In the genomic region with DNA sequence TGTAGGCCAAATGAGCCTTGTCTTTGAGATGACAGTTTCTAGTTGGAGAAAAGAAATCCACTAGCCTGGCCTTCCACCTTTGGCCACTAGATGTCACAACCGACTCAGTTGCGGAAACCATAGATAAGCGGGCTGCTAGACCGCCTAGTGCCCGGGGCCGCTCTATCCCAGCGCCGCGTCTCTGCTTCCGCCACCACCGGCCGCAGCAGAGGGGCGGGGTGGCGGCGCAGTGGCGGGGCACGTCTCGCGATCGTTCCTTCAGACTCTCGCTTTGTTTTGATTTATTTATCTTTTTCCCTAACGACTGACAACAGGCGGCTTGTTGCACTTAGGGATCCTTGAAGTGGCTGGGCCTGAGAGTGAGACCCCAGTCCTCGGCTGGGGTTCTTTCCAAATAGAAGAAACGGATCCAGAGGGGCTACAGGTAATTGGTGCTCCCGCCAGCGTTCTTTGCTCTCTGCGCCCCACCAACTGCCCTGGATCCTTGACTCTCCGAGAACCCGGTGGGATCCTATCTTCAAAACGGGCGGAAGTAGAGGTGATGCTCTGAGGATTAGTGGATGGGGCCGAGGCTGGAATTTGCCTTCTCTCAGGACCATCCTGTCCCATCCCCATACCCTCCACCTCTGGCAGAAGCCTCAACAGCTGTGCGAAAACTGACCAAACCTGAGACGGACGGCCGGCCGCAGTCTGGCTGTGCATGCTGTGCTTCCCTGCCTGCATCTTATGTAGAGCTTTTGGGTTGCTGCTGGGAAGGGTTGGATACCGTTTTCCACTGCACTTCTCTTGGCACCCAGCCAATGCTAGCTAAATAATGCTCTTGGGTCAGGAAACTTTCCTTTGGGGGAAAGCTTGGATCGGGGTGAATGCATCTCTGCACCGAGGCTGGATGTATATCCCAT, we compare ENCODE assay signal across 8 mouse cellular contexts. TPM values are rescaled to one million over a fixed set of nuclear protein-coding genes. Genes with fewer than 3 reads are reported as not detected.
DNase-seq lines count a peak whose midpoint lies in the region; ATAC-seq and TF ChIP-seq lines count a peak whose summit lies in the region.

No protein-coding gene starts in this region.

- ATAC-seq in cerebellum, adult (ENCODE audit: insufficient number of reproducible peaks, low FRiP score, low TSS enrichment): peak; percentile 96
- ATAC-seq in forebrain, embryonic 13.5 days: peak; percentile 99
- ATAC-seq in liver, postnatal 0 days: peak; percentile 100
- ATAC-seq in neural tube, embryonic 14.5 days (ENCODE audit: low read depth): peak; percentile 99

- H3K27ac ChIP-seq in ES-Bruce4 (ENCODE audit: insufficient read depth, low read length): peak overlapping the region; percentile 100
- H3K27ac ChIP-seq in forebrain, embryonic 13.5 days: peak overlapping the region; percentile 82
- peak overlapping the region; percentile 84 for H3K27ac ChIP-seq in liver, postnatal 0 days (ENCODE audit: low read depth)
- peak overlapping the region; percentile 74 for H3K27ac ChIP-seq in neural tube, embryonic 14.5 days (ENCODE audit: low read depth, low read length)

- peaks cover 27% of the 10 kb centered on the region for H3K36me3 ChIP-seq in ES-Bruce4 (ENCODE audit: control insufficient read depth, insufficient read depth, low read length, poor library complexity, severe bottlenecking)
- peaks cover 19% of the 10 kb centered on the region for H3K36me3 ChIP-seq in forebrain, embryonic 13.5 days (ENCODE audit: poor library complexity, severe bottlenecking)
- H3K36me3 ChIP-seq in liver, postnatal 0 days (replicated peaks; ENCODE audit: insufficient read depth, low read length): no peaks in the 10 kb centered on the region
- peaks cover 5% of the 10 kb centered on the region; the same call in 1 of the 2 replicates for H3K36me3 ChIP-seq in neural tube, embryonic 14.5 days (ENCODE audit: control insufficient read depth, insufficient read depth, low read length)

- no peaks in the 10 kb centered on the region for H3K9me3 ChIP-seq in ES-Bruce4 (replicated peaks; ENCODE audit: control insufficient read depth, insufficient read depth, low read length, poor library complexity, severe bottlenecking)
- 0 out of 2 replicates have a peak, but pooled peaks cover 3% of the 10 kb centered on the region for H3K9me3 ChIP-seq in forebrain, embryonic 13.5 days (replicated peaks)
- no peaks in the 10 kb centered on the region for H3K9me3 ChIP-seq in liver, postnatal 0 days (ENCODE audit: low read length)
- no peaks in the 10 kb centered on the region for H3K9me3 ChIP-seq in neural tube, embryonic 14.5 days (ENCODE audit: control insufficient read depth, low read length)

- intact Hi-C loops in heart, postnatal 10 days (cut with DNase I): loop anchor here (5.0 kb wide), 2 partner anchors 109 to 194 kb away; partner anchors contain the start of genes Kmt2a and Ube4a

- H3K4me2 ChIP-seq in forebrain, embryonic 13.5 days: peak overlapping the region; percentile 87
- H3K4me2 ChIP-seq in liver, postnatal 0 days (ENCODE audit: low read depth, low read length): peak overlapping the region; percentile 95
- H3K4me2 ChIP-seq in neural tube, embryonic 14.5 days (ENCODE audit: low read depth, low read length): peak overlapping the region; percentile 68

- no peaks in the 10 kb centered on the region for H3K4me1 ChIP-seq in ES-Bruce4 (ENCODE audit: control insufficient read depth, insufficient read depth, low read length)
- peaks cover 8% of the 10 kb centered on the region for H3K4me1 ChIP-seq in forebrain, embryonic 13.5 days
- H3K4me1 ChIP-seq in liver, postnatal 0 days (ENCODE audit: insufficient read depth): peaks cover 9% of the 10 kb centered on the region
- H3K4me1 ChIP-seq in neural tube, embryonic 14.5 days (ENCODE audit: control insufficient read depth, insufficient read depth, low read length): peaks cover 9% of the 10 kb centered on the region

- peak; percentile 58 for TF ChIP-seq CTCF in ES-Bruce4 (IDR thresholded peaks at IDR 0.05; ENCODE audit: low read depth, low read length)
- TF ChIP-seq CTCF in liver, postnatal 0 days (IDR thresholded peaks at IDR 0.05; ENCODE audit: low read depth): peak; percentile 96

- H3K27me3 ChIP-seq in ES-Bruce4 (ENCODE audit: control insufficient read depth, insufficient read depth, low read length, poor library complexity, severe bottlenecking): no peaks in the 10 kb centered on the region
- no peaks in the 10 kb centered on the region for H3K27me3 ChIP-seq in forebrain, embryonic 13.5 days
- H3K27me3 ChIP-seq in liver, postnatal 0 days (ENCODE audit: insufficient read depth, low read length): no peaks in the 10 kb centered on the region
- H3K27me3 ChIP-seq in neural tube, embryonic 14.5 days (ENCODE audit: control insufficient read depth, insufficient read depth, low read length): no peaks in the 10 kb centered on the region

- peak; percentile 95 to 96 for DNase-seq in heart, postnatal 10 days
- DNase-seq in large intestine, adult 2 months (ENCODE audit: low read depth, low spot score): peak; percentile 87
- peak; percentile 95 for DNase-seq in liver, postnatal 0 days
- peak; percentile 93 for DNase-seq in testis, postnatal 10 days (ENCODE audit: low spot score)

- H3K4me3 ChIP-seq in ES-Bruce4 (ENCODE audit: low read depth, low read length): peak overlapping the region; percentile 94
- peak overlapping the region; percentile 81 for H3K4me3 ChIP-seq in forebrain, embryonic 13.5 days
- H3K4me3 ChIP-seq in liver, postnatal 0 days (ENCODE audit: low read depth, low read length): peak overlapping the region; percentile 80
- peak overlapping the region; percentile 56 for H3K4me3 ChIP-seq in neural tube, embryonic 14.5 days (ENCODE audit: low read depth, low read length)

- H3K9ac ChIP-seq in ES-Bruce4 (ENCODE audit: low read depth, poor library complexity, severe bottlenecking): peak overlapping the region; percentile 80
- H3K9ac ChIP-seq in forebrain, embryonic 13.5 days: peak overlapping the region; percentile 93
- H3K9ac ChIP-seq in liver, postnatal 0 days (replicated peaks): peak overlapping the region; percentile 79
- H3K9ac ChIP-seq in neural tube, embryonic 14.5 days (replicated peaks; ENCODE audit: low read depth, low read length): peak overlapping the region; percentile 71

- WGBS in forebrain, embryonic 13.5 days: under 1% methylated on average over 41 of the region's 41 CpGs
- under 1% methylated on average over 41 of the region's 41 CpGs for WGBS in large intestine, adult 2 months
- WGBS in liver, postnatal 0 days (ENCODE audit: insufficient replicate concordance): under 1% methylated on average over 41 of the region's 41 CpGs
- under 1% methylated on average over 41 of the region's 41 CpGs for WGBS in neural tube, embryonic 14.5 days

- peak; percentile 86 for TF ChIP-seq EP300 in ES-Bruce4 (IDR thresholded peaks at IDR 0.05; ENCODE audit: insufficient read depth, low read depth, low read length)
- peak; percentile 87 for TF ChIP-seq EP300 in liver, postnatal 0 days (IDR thresholded peaks at IDR 0.05; ENCODE audit: low read depth)

- peak; percentile 65 for TF ChIP-seq POLR2A in ES-Bruce4 (IDR thresholded peaks at IDR 0.05; ENCODE audit: insufficient read depth, low read length)

RNA-seq across cellular contexts. Expression of gene Ift46, which starts 5.3 kb away (rescaled TPM):
- 329 and 336 TPM in 2 replicates for polyA plus RNA-seq in ES-Bruce4 (2011; ENCODE audit: insufficient read depth, insufficient read length, low read depth, missing spikeins)
- 154 and 164 TPM in 2 replicates for polyA plus RNA-seq in forebrain, embryonic 13.5 days (2015; fragmentation: Nextera tagmentation; extraction: Ambion mirVana)
- total RNA-seq in heart, postnatal 10 days (2021): 10 to 100 TPM; 42.6 to 50.5 TPM
- 34.8 and 43.1 TPM in 2 replicates for polyA plus RNA-seq in large intestine, adult 2 months (2012; rRNA removed)
- polyA plus RNA-seq in liver, postnatal 0 days (2015; fragmentation: Nextera tagmentation; extraction: Ambion mirVana): 23.6 and 24.5 TPM in 2 replicates
- 160 and 170 TPM in 2 replicates for polyA plus RNA-seq in neural tube, embryonic 14.5 days (2014; fragmentation: Nextera tagmentation; extraction: Ambion mirVana)

RNA-seq across cellular contexts. Expression of gene Arcn1, which starts 5.4 kb away (rescaled TPM):
- 259 and 291 TPM in 2 replicates for polyA plus RNA-seq in ES-Bruce4 (2011; ENCODE audit: insufficient read depth, insufficient read length, low read depth, missing spikeins)
- polyA plus RNA-seq in forebrain, embryonic 13.5 days (2015; fragmentation: Nextera tagmentation; extraction: Ambion mirVana): 132 and 137 TPM in 2 replicates
- total RNA-seq in heart, postnatal 10 days (2021): 100 to 1,000 TPM; 103 to 114 TPM
- polyA plus RNA-seq in large intestine, adult 2 months (2012; rRNA removed): 57.8 and 73.6 TPM in 2 replicates
- 53.5 and 58.4 TPM in 2 replicates for polyA plus RNA-seq in liver, postnatal 0 days (2015; fragmentation: Nextera tagmentation; extraction: Ambion mirVana)
- polyA plus RNA-seq in neural tube, embryonic 14.5 days (2014; fragmentation: Nextera tagmentation; extraction: Ambion mirVana): 153 and 177 TPM in 2 replicates

RNA-seq across cellular contexts. Expression of gene Tmem25, which starts 26.1 kb away (rescaled TPM):
- 1.5 and 2.0 TPM in 2 replicates for polyA plus RNA-seq in ES-Bruce4 (2011; ENCODE audit: insufficient read depth, insufficient read length, low read depth, missing spikeins)
- 3.9 and 4.8 TPM in 2 replicates for polyA plus RNA-seq in forebrain, embryonic 13.5 days (2015; fragmentation: Nextera tagmentation; extraction: Ambion mirVana)
- 1 to 10 TPM; 6.7 to 7.4 TPM for total RNA-seq in heart, postnatal 10 days (2021)
- polyA plus RNA-seq in large intestine, adult 2 months (2012; rRNA removed): 8.2 TPM in 2 replicates
- polyA plus RNA-seq in liver, postnatal 0 days (2015; fragmentation: Nextera tagmentation; extraction: Ambion mirVana): 5.6 and 6.0 TPM in 2 replicates
- 19.1 and 21.1 TPM in 2 replicates for polyA plus RNA-seq in neural tube, embryonic 14.5 days (2014; fragmentation: Nextera tagmentation; extraction: Ambion mirVana)

RNA-seq across cellular contexts. Expression of gene Ttc36, which starts 29.9 kb away (rescaled TPM):
- not detected in 2 replicates for polyA plus RNA-seq in ES-Bruce4 (2011; ENCODE audit: insufficient read depth, insufficient read length, low read depth, missing spikeins)
- polyA plus RNA-seq in forebrain, embryonic 13.5 days (2015; fragmentation: Nextera tagmentation; extraction: Ambion mirVana): 0.60 TPM in 1 of 2 replicates, not detected in the other
- 1 to 10 TPM; 1.1 to 1.5 TPM for total RNA-seq in heart, postnatal 10 days (2021)
- 6.9 and 11.8 TPM in 2 replicates for polyA plus RNA-seq in large intestine, adult 2 months (2012; rRNA removed)
- polyA plus RNA-seq in liver, postnatal 0 days (2015; fragmentation: Nextera tagmentation; extraction: Ambion mirVana): 588 and 688 TPM in 2 replicates
- polyA plus RNA-seq in neural tube, embryonic 14.5 days (2014; fragmentation: Nextera tagmentation; extraction: Ambion mirVana): 1.1 TPM in 1 of 2 replicates, not detected in the other

RNA-seq across cellular contexts. Expression of gene Phldb1, which starts 38.0 kb away (rescaled TPM):
- polyA plus RNA-seq in ES-Bruce4 (2011; ENCODE audit: insufficient read depth, insufficient read length, low read depth, missing spikeins): 19.0 and 22.3 TPM in 2 replicates
- 36.4 and 40.9 TPM in 2 replicates for polyA plus RNA-seq in forebrain, embryonic 13.5 days (2015; fragmentation: Nextera tagmentation; extraction: Ambion mirVana)
- 100 to 1,000 TPM; 127 to 130 TPM for total RNA-seq in heart, postnatal 10 days (2021)
- polyA plus RNA-seq in large intestine, adult 2 months (2012; rRNA removed): 33.9 and 37.0 TPM in 2 replicates
- polyA plus RNA-seq in liver, postnatal 0 days (2015; fragmentation: Nextera tagmentation; extraction: Ambion mirVana): 1.5 and 2.2 TPM in 2 replicates
- polyA plus RNA-seq in neural tube, embryonic 14.5 days (2014; fragmentation: Nextera tagmentation; extraction: Ambion mirVana): 38.8 and 45.5 TPM in 2 replicates

Comparison
In these comparisons a context has a peak if more than half of its experiments do, and no peak if none do; other contexts are left out.
1. Peak in every context shown above with its lines: DNase-seq, ATAC-seq, H3K4me3 ChIP-seq and H3K27ac ChIP-seq.